Mouse (Mus musculus) yolk sac, embryonic 10.5 days (tissue): Measurements from ENCODE around the gene Kcnmb2.

ENCODE experiments used
- DNase-seq: peaks from one replicate; pipeline ENCODE4 v3.0.0-alpha.2; 2017; ENCODE audit warnings: low spot score

The Kcnmb2 gene

GRCm38 (mm10) chr3:31902504-31903330 lies at the start of gene Kcnmb2:
Kcnmb2 (plus strand) TSS chr3:31902507.
- DNase-seq: no peak

DNA sequence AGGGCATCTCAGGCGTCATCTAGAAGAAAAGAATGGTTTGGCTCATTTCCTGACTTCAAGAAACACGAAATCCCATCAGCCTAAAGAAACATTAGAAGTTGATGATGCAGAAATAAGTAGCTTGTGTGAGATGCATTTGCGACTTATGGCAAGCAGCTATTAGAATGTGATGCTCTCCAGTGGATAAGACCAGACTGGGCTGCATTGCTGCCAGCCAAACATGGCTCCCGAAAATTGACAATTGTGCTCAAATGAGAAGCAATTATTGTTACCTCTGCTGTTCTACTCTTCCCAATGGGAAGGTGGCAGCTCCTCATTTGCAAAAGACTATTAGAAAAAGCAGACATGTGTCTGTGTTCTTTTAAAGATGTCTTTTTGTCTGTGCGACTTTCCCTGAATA lies 38.8 kb upstream of the Kcnmb2 start:
- no peak for DNase-seq

DNA sequence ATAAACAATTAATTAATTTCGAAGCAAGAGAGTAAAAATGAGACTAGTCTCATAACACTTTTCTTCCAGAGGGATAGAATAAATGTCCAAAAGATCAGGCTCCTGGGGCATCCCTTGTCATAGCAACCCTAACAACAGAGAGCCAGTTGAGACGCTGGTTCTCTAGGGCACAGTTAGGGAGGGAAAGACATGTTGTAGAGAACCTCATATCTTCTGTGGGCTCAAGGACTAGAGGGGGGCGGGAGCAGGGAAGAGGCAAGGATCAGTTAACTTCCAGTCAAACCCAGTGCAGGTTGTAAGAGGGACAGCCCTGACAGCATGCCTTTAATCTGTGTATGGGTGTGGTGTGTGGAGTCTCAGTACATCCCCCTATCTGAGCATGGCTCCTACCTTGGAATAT lies 38.2 kb upstream of the Kcnmb2 start:
- no peak for DNase-seq

GRCm38 (mm10) chr3:31871461-31871860 lies 30.8 kb upstream of the Kcnmb2 start:
- no peak for DNase-seq

DNA sequence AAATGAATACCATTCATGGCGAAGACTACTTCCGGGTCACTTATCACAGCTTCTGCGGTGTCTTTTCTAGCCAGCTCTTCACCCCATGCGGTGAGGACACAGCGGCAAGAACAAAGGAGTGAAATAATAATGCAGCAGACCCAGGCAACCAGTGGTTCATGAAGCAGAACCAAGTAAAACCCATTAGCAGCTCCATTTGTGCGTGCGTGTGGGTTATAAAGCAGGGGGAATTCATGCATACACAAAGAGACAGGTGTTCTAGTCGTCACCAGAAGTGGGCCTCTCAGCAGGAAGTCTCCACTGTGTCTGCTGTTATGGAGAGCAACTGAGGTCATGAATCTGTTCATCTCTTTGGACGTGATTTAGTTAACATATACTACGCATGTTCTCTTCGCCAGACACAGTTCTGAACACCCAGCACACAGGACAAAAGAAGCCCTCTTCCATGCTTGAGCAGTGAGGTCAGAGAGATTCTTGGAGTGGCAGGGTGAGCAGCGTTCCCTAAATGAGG lies 19.6 kb upstream of the Kcnmb2 start:
- DNase-seq: no peak

- DNase-seq: no peak
These were observed 9.7 kb upstream of the Kcnmb2 start for GRCm38 (mm10) chr3:31892653-31893052.

DNA sequence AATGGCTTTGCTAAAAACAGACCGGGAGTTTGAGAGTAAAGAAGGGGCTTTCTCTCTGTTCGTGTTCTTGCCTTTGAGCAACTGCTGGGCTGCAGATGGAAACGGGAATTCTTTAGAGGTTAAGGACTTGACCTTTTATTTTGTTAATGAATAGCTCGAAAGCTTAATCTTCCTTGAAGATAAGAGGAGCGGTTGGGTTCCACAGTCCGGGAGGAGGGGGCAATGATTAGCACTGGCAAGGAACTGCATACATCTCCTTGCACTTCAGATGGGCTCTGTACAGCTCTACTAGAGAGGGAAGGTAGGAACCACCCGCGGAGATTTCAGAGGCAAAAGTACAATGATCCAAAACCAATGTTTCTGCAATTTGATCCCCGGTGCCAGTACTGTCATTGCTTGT lies 1.2 kb downstream of the Kcnmb2 start:
- peak; percentile 55 for DNase-seq

GRCm38 (mm10) chr3:31904156-31904555 lies 1.8 kb downstream of the Kcnmb2 start:
- no peak for DNase-seq

GRCm38 (mm10) chr3:31911168-31911567 lies 8.9 kb downstream of the Kcnmb2 start:
- no peak for DNase-seq

GRCm38 (mm10) chr3:31911690-31912089 lies 9.4 kb downstream of the Kcnmb2 start:
- DNase-seq: no peak

- no peak for DNase-seq
These were observed 26.2 kb downstream of the Kcnmb2 start for GRCm38 (mm10) chr3:31928544-31928943.

DNA sequence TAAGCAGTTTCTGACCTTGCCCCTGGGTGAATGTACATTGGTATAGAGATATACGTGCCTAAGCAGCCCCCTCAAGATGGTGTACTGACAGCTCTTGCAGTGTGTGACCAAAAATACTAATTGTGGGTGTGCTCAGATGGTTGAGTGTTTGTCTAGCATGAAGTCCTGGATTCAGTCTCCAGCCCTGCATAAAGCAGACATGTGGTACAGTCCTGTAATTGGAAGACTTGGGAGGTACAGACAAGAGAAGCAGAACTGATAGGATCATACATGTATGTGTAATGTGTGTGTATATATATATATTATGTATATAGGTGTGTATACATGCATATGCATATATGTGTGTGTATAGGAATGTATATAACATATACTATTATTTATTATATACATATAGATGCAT lies 32.4 kb downstream of the Kcnmb2 start:
- no peak for DNase-seq

DNA sequence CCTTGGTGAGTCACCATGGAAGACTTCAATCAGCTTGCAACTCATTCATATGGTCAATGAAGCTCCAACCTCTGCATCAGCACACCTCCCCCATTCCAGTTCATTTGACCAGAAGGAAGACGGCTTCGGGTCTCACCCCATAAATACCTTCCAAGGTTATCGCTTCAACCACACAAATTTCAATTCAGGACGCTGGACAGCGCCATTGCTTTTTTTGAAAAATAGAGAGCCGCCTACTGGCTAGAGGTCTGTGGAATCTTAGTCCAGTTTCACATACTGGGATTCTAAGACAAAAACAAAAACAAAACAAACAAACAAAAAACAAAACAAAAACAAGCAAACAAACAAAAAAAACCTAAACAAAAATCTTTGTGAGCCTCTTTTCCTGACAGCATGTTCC lies 39.2 kb downstream of the Kcnmb2 start:
- peak; percentile 18 for DNase-seq

GRCm38 (mm10) chr3:31954213-31954612 lies 51.9 kb downstream of the Kcnmb2 start:
- no peak for DNase-seq

DNA sequence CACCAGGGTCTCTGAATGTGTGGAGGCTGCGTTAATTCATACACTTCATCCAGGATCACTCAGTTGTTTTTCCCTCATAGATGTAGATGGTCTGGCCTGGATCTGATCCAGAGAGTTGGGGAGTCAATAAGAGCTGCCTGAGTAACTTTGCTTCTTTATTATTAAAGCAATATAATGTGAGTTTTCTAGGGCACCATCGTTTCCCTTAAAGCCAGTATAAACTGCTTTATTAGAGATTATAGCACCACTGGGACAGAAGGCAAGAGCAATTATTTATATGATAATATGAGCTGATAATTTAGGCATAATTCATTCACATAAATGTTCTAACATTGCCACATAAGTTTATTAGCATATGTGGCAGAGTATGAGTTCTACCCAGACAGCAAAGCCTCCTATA lies 52.7 kb downstream of the Kcnmb2 start:
- DNase-seq: no peak

GRCm38 (mm10) chr3:31959821-31960220 lies 57.5 kb downstream of the Kcnmb2 start:
- no peak for DNase-seq

DNA sequence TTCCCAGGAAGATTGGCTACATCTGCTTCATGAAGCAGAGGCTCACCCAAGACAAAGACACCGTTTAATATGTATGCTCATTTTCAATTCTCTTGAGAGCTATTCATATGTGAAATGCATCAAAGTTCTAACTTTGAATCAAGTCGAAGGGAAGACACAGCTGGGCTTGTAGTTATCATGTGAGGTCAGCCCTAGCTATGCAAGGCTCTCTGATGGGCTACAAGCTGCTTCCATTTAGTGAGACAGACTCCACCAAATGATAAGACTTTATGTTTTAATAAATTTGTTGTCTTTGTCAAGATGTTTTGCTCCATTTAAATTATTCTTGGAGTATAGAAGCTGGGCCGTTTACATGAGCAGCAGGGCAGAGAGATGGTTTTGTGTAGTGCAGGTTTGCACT lies 58.9 kb downstream of the Kcnmb2 start:
- no peak for DNase-seq

GRCm38 (mm10) chr3:31963076-31963475 lies 60.8 kb downstream of the Kcnmb2 start:
- no peak for DNase-seq

DNA sequence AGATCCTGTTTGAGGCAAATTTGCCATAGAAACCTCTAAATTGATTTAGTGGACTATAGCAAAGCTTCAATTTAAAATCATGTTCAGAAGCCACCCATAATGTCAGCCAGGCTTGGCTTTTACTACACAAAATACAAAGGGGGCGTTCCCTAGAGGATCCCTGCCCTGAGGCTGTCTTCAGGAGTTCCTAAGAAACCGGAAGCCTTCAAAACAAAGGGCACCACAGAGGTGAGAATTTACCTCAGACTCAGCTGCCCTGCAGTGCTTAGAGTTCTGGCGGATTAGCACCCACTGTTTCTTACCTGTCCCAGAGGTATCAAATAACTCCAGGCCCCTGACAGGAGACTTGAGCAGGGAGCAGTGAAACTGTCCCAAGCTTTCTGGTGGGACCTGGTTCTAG lies 77.4 kb downstream of the Kcnmb2 start:
- DNase-seq: no peak

GRCm38 (mm10) chr3:31982444-31982843 lies 80.1 kb downstream of the Kcnmb2 start:
- DNase-seq: no peak

DNA sequence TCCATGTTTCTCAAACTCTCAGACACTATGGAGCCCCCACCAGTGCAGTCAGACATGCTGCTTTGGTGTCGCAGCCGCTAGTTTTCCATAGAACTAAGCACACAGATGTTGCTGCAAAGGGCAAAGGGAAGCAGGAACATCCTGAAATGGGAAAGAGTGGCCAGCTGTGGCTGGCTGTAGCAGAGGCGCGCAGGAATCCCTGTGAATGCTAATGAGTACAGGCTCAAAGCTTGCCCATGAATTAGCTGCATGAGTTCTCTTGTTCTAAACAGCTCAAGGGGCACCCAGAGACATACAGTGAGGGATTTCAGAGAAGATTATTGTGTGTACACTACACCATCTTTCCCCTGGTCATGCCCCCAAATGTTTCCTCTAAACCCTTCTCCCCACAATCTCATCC lies 82.8 kb downstream of the Kcnmb2 start:
- DNase-seq: no peak

DNA sequence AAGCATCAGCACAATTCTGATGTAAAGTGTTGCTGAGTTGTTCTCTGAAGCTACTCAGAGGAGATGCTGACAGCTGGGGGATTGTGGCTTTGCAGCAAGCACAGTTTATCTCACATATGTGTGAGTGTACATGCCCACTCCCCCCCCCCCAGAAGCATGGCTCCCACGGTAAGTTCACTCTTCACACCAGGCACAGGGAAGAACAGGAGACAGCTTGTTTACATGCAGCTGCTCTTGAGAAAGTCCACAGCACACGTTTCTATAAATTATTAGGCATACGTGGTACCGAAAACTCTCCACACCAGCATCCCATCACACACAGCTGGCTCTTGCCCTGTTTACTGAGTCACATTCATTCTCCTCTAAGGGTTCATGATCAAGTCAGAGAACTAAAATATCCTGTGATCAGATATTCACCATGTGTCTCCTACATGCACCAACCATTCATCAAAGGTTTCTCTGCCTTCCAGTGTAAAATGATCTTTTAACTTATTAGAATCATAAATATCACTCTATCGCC lies 89.3 kb downstream of the Kcnmb2 start:
- no peak for DNase-seq

- no peak for DNase-seq
These were observed 109.3 kb downstream of the Kcnmb2 start for GRCm38 (mm10) chr3:32011566-32011965.
